Mouse (Mus musculus) lung, embryonic 16.5 days (tissue): Measurements from ENCODE around the gene Fam199x. TPM values are rescaled to one million over a fixed set of nuclear protein-coding genes. Genes with fewer than 3 reads are reported as not detected.

Experiments used
- ATAC-seq: fragments of 200-750 bp; cut with Nextera tagmentation; 2 replicates; pipeline ENCODE4 v1.8.0; 2017; ENCODE audit warnings: low read depth, mild to moderate bottlenecking, moderate library complexity
- H3K27ac ChIP-seq: fragments of 300-500 bp; sonication (generic); 2 replicates; pipeline ENCODE4 v1.5.1; 2014; ENCODE audit warnings: mild to moderate bottlenecking, control low read depth, low read length
- H3K27me3 ChIP-seq: fragments of 300-500 bp; sonication (generic); 2 replicates; pipeline ENCODE4 v1.6.1; 2014; ENCODE audit warnings: low read depth, low read length, mixed read lengths; ENCODE audit not compliant: control insufficient read depth, insufficient read depth
- H3K36me3 ChIP-seq: fragments of 300-500 bp; sonication (generic); 2 replicates; pipeline ENCODE4 v1.6.1; 2014; ENCODE audit warnings: low read length; ENCODE audit not compliant: control insufficient read depth, insufficient read depth
- H3K4me1 ChIP-seq: fragments of 300-500 bp; sonication (generic); replicated peaks from 2 replicates; pipeline ENCODE4 v1.6.1; 2014; ENCODE audit warnings: low read length, mixed read lengths; ENCODE audit not compliant: control insufficient read depth, insufficient read depth
- H3K4me2 ChIP-seq: fragments of 300-500 bp; sonication (generic); 2 replicates; pipeline ENCODE4 v1.6.1; 2014; ENCODE audit warnings: low read depth, low read length, control low read depth
- H3K4me3 ChIP-seq: fragments of 300-500 bp; sonication (generic); 2 replicates; pipeline ENCODE4 v1.5.1; 2014; ENCODE audit warnings: mild to moderate bottlenecking, low read length, control low read depth
- H3K9ac ChIP-seq: fragments of 300-500 bp; sonication (generic); 2 replicates; pipeline ENCODE4 v1.6.1; 2014; ENCODE audit warnings: low read length, control low read depth
- H3K9me3 ChIP-seq: fragments of 300-500 bp; sonication (generic); 2 replicates; pipeline ENCODE4 v1.6.1; 2016; ENCODE audit warnings: low read length; ENCODE audit not compliant: control insufficient read depth
- WGBS: fragments of 180-500 bp; shearing (Covaris S2); extraction: QIAGEN DNeasy Blood & Tissue Kit; methylation state at CpG from one replicate; pipeline ENCODE4 v1.1.7; 2014; 5-methylcytosine and 5-hydroxymethylcytosine counted together
- polyA plus RNA-seq: library from polyadenylated mRNA; unstranded; fragments of >200 nt; fragmentation: Nextera tagmentation; extraction: Ambion mirVana; gene quantifications from 2 replicates; pipeline ENCODE4 v1.2.1, GENCODE M21; 2015

The Fam199x gene
- polyA plus RNA-seq, 1 experiment from 2014 or later = 11.0 TPM

GRCm38 (mm10) chrX:137038502-137038901 lies 10.9 kb upstream of the Fam199x start:
- Histone ChIP-seq H3K36me3 (no peaks in the 10 kb centered on the region), H3K9me3 (no peaks in the 10 kb centered on the region), H3K4me1 (no peaks in the 10 kb centered on the region), H3K4me2 (peak overlapping the region; percentile 53), H3K9ac (peak overlapping the region; percentile 72), H3K27me3 (no peaks in the 10 kb centered on the region), H3K4me3 (peak overlapping the region; percentile 64), H3K27ac (peak overlapping the region; percentile 31; the same call in 1 of the 2 replicates)
- peak; percentile 27; the same call in 1 of the 2 replicates for ATAC-seq
- 41% methylated on average over 7 of the region's 7 CpGs for WGBS

- Histone ChIP-seq H3K9me3 (no peaks in the 10 kb centered on the region), H3K27ac (no peak overlapping the region), H3K4me2 (peak overlapping the region; percentile 52), H3K36me3 (no peaks in the 10 kb centered on the region), H3K4me3 (peak overlapping the region; percentile 70), H3K4me1 (no peaks in the 10 kb centered on the region), H3K9ac (peak overlapping the region; percentile 79), H3K27me3 (peaks cover 4% of the 10 kb centered on the region)
- ATAC-seq = no peak
- 14% methylated on average over 8 of the region's 11 CpGs for WGBS
These were observed 352 bp upstream of the Fam199x start for GRCm38 (mm10) chrX:137049060-137049424.

- Histone ChIP-seq H3K4me2 (no peak overlapping the region), H3K27me3 (no peaks in the 10 kb centered on the region), H3K36me3 (no peaks in the 10 kb centered on the region), H3K4me1 (no peaks in the 10 kb centered on the region), H3K9me3 (no peaks in the 10 kb centered on the region), H3K9ac (no peak overlapping the region), H3K27ac (no peak overlapping the region), H3K4me3 (no peak overlapping the region)
- ATAC-seq = no peak
- WGBS = 70% methylated on average over 9 of the region's 9 CpGs
These were observed 13.8 kb downstream of the Fam199x start for GRCm38 (mm10) chrX:137063202-137063601.

- Histone ChIP-seq H3K27ac (no peak overlapping the region), H3K4me2 (no peak overlapping the region), H3K9ac (no peak overlapping the region), H3K4me3 (no peak overlapping the region), H3K9me3 (no peaks in the 10 kb centered on the region), H3K4me1 (no peaks in the 10 kb centered on the region), H3K27me3 (peaks cover 42% of the 10 kb centered on the region), H3K36me3 (no peaks in the 10 kb centered on the region)
- 20% methylated on average over 25 of the region's 25 CpGs for WGBS
- ATAC-seq = no peak
These were observed 55.1 kb downstream of the Fam199x start for GRCm38 (mm10) chrX:137104531-137104930.

GRCm38 (mm10) chrX:137106498-137106897 lies 57.1 kb downstream of the Fam199x start:
- no peaks in the 10 kb centered on the region for H3K36me3 ChIP-seq
- no peaks in the 10 kb centered on the region for H3K9me3 ChIP-seq
- WGBS = 11% methylated on average over 12 of the region's 13 CpGs
- H3K9ac ChIP-seq = no peak overlapping the region
- peaks cover 40% of the 10 kb centered on the region for H3K27me3 ChIP-seq
- no peak overlapping the region for H3K27ac ChIP-seq
- no peak overlapping the region for H3K4me3 ChIP-seq
- no peaks in the 10 kb centered on the region for H3K4me1 ChIP-seq
- no peak for ATAC-seq
- no peak overlapping the region for H3K4me2 ChIP-seq

GRCm38 (mm10) chrX:137118097-137118746 lies 68.8 kb downstream of the Fam199x start:
- Histone ChIP-seq H3K4me2 (0 out of 2 replicates have a peak overlapping the region, but pooled peaks have one; percentile 14), H3K9ac (no peak overlapping the region), H3K27me3 (peaks cover 62% of the 10 kb centered on the region), H3K4me1 (0 out of 2 replicates have a peak, but pooled peaks cover 3% of the 10 kb centered on the region), H3K4me3 (peak overlapping the region; percentile 13), H3K36me3 (no peaks in the 10 kb centered on the region), H3K27ac (no peak overlapping the region), H3K9me3 (peaks cover 2% of the 10 kb centered on the region; the same call in 1 of the 2 replicates)
- peak; percentile 69; the same call in 1 of the 2 replicates for ATAC-seq
- 17% methylated on average over 36 of the region's 40 CpGs for WGBS

- peak; percentile 10; the same call in 1 of the 2 replicates for ATAC-seq
- Histone ChIP-seq H3K27me3 (peaks cover 69% of the 10 kb centered on the region), H3K36me3 (no peaks in the 10 kb centered on the region), H3K9me3 (peaks cover 2% of the 10 kb centered on the region; the same call in 1 of the 2 replicates), H3K4me2 (peak overlapping the region; percentile 56), H3K27ac (no peak overlapping the region), H3K9ac (no peak overlapping the region), H3K4me3 (peak overlapping the region; percentile 36), H3K4me1 (0 out of 2 replicates have a peak, but pooled peaks cover 3% of the 10 kb centered on the region)
- 18% methylated on average over 51 of the region's 52 CpGs for WGBS
These were observed 70.5 kb downstream of the Fam199x start for GRCm38 (mm10) chrX:137119675-137120423.

GRCm38 (mm10) chrX:137121718-137122117 lies 72.3 kb downstream of the Fam199x start, which contains the start of gene Esx1:
TSS of gene Esx1 (minus strand) at chrX:137122083.
- 0 out of 2 replicates have a peak within 1 kb of the TSS, but pooled peaks have one; percentile 8 for H3K4me2 ChIP-seq

GRCm38 (mm10) chrX:137127542-137127941 lies 78.1 kb downstream of the Fam199x start:
- Histone ChIP-seq H3K36me3 (no peaks in the 10 kb centered on the region), H3K9ac (no peak overlapping the region), H3K9me3 (no peaks in the 10 kb centered on the region), H3K27ac (no peak overlapping the region), H3K4me2 (no peak overlapping the region), H3K27me3 (peaks cover 38% of the 10 kb centered on the region), H3K4me1 (no peaks in the 10 kb centered on the region), H3K4me3 (no peak overlapping the region)
- WGBS = 12% methylated on average over 17 of the region's 17 CpGs
- ATAC-seq = no peak

More at GRCm38 (mm10) chrX:137121718-137122117, 72.3 kb downstream of the Fam199x start, which contains the start of gene Esx1:
- Histone ChIP-seq H3K4me3 (peak within 1 kb of the TSS; percentile 15; the same call in 1 of the 2 replicates), H3K9me3 (peaks cover 2% of the 10 kb centered on the region; the same call in 1 of the 2 replicates), H3K36me3 (no peaks in the 10 kb centered on the region), H3K4me1 (0 out of 2 replicates have a peak, but pooled peaks cover 3% of the 10 kb centered on the region), H3K9ac (no peak within 1 kb of the TSS), H3K27me3 (peaks cover 70% of the 10 kb centered on the region), H3K27ac (no peak within 1 kb of the TSS)
- WGBS = 22% methylated on average over 21 of the region's 21 CpGs
- no peak for ATAC-seq
